Mouse (Mus musculus) frontal cortex, adult 2 months (tissue): ENCODE measurements around the gene Abhd12. TPM values are rescaled to one million over a fixed set of nuclear protein-coding genes. Genes with fewer than 3 reads are reported as not detected.
"Not testable (repeated sequence)": the region's sequence is repeated elsewhere in the genome, so short reads cannot be mapped to it uniquely, and the experiment has no call there.

Experiments used
- DNase-seq, 2 experiments: peaks; one replicate each; pipeline ENCODE4 v3.0.0; 2022; ENCODE audit warnings: low spot score in 1 of 2; ENCODE audit errors: extremely low spot score in 1 of 2
- polyA plus RNA-seq: library from polyadenylated mRNA; depleted of rRNA; stranded (reverse); fragments of >200 nt; gene quantifications from 2 replicates; pipeline ENCODE4 v1.2.3, GENCODE M21; 2012; rRNA removed

Gene Abhd12
- 286 and 297 TPM in 2 replicates for polyA plus RNA-seq

DNA sequence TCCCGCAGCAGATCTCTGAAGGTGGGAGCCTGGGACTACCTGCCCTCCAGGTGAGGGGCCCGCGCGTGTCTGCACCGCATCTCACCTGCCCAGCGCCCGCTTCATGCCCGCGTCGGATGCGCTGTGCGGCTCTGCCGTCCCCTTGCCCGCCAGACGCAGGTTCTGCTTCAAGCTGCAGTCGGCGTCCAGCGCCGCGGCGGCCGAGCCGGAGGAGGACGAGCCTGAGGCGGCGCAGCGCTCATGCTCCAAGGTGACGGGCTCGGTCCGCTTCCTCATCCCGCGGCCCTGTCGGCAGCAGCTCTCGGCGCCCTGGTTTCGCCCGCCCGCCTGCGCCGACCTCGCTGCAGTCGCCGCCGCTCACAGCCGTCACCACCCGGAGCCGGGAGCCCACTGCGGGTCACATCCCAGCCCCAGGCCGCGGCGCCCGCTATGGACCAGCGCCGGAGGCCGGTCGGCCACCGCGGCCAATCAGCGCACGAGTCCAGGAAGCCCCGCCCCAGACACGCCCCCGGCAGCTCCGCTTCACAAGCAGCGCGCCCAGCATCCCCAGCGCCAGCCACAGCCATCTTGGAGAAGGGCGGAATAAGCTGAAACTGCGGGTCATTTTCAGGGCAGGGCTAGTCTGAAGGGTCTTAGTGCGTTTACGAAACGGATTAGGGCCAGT is at the start of gene Abhd12:
Abhd12 (minus strand) TSS at position 470 of the 664 bp plus-strand sequence.
- peak; percentile 90 to 97 for DNase-seq

DNA sequence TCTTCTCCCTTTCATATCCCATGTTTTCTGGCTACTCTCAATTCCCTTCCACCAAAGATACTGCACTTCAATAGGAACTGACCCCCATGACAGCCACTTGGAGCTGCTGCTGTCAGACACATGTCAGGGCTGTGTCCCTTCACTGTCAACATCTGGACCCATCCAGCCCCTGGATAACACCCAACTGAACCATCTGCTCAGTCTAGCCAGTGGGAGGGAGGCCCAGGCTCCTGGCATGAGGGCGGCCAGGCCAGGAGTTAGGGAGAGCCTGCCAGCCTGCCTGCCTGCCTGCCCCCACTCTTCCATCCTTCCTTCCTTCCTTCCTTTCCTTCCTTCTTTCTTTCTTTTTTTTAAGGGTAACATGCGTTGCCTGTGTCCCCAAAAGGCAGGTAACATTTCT is 46.7 kb upstream of the Abhd12 start:
- DNase-seq: no peak

GRCm38 (mm10) chr2:150950056-150950455 is 45.5 kb upstream of the Abhd12 start:
- DNase-seq: no peak

- DNase-seq: no peak
These were observed 45.1 kb upstream of the Abhd12 start for GRCm38 (mm10) chr2:150949652-150950051.

DNA sequence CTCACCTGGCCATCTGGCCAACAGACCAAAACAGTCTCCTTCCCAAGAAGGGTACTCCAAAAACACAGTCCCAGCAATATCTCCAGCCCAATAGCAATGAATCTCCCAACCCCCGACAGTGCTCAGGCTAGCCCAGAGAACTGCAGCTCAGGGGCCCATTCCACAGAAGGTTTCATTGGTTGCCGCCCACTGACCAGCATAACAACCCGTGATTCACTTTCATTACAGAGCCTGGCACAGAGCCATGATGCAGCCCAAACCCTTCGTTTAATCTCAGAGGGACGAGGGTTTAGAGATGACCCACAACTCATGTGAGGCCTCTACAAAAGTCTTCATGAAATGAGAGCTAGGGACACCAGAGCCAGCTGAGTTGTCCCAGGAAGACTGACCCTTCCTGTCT is 44.2 kb upstream of the Abhd12 start:
- no peak for DNase-seq

DNA sequence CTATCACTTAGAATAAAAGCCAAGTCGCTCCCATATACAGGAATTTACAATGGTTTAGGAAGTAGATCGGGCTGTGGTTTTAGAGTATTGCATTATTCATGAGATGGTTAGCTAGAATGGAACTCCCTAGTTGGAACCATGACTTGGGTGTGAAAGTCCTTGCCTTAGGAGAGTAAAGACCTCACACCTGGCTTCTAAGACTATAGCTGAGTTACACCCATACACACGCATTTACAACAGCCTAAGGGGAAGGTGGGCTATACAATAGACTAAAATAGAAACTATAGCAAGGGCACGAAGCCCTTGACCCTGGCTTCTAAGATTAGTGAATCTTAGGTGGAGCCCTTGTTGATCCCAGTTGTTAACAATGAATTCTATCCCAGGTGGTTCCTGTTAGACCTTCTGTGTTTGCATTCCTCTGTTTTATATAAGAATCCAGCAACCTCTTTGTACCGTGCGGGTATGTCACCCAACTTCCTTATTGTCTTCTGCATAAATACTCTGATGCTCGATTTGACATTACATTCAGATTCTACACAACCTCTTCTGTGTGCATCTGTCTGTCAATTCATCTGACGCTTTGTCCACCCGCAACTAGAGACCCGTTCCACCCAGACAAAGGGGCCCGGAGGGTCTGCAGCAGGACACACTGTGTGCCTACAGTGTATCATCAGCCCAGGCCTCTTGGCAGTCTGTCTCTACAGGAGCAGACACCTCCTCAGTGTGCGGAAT is 43.5 kb upstream of the Abhd12 start:
- not testable (repeated sequence) for DNase-seq

GRCm38 (mm10) chr2:150947341-150947740 is 42.8 kb upstream of the Abhd12 start:
- not testable (repeated sequence) for DNase-seq

GRCm38 (mm10) chr2:150944017-150944416 is 39.5 kb upstream of the Abhd12 start:
- DNase-seq: no peak

- no peak for DNase-seq
These were observed 30.1 kb upstream of the Abhd12 start for GRCm38 (mm10) chr2:150934659-150935058.

DNA sequence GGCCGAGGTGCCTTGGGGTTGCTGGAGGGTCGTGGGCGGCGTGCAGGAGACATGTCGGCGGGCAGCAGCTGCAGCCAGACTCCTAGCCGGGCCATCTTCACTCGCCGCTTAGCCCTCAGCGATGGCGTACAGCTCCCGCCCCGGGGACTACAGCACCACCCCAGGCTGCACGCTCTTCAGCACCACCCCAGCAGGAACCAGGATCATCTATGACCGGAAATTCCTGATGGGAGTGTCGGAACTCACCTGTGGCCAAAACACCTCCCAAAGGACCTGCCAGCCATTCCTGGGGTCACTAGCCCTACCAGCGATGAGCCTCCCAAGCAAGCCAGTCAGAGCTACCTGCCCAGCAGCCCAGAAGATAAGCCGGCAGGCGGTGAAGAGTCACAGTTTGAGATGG is 28.9 kb upstream of the Abhd12 start:
- no peak for DNase-seq

DNA sequence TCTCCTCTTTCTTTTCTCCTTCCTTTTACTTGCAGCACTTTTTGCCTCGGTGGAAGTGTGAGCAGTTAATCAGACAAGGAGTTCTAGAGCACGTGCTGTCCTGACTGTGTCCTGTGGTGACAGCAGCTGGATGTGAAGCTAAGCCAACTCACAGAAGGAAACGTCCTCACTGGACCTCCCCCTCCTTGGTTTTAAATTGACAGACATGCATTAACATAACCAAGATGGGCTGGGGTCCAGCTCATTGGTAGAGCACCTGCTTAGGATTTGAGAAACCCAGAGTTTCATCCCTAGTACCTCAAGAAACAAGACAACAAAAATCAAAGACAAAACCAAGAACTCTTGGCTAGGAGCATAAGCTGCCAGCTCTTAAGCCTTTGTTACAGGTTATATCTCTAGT is 26.3 kb upstream of the Abhd12 start:
- no peak for DNase-seq

DNA sequence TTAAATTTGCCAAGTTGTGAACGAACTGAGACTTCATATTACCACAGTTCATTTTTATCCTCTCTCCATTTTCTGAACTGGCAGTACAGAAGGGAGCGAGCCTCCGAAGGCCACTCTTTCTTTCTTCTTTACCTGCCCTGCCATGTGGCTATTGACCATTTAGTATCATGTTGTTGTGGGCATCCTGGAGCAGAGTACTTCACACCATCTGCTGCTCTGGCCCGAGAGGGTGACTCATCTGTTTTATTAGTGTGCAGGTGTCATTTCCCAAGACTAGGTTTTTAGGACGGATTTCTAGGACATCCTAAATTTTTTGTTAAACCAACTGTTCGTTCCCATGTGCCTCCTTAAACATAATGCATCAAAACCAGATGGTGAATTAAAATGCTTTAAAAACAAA is 24.6 kb upstream of the Abhd12 start:
- DNase-seq: no peak

DNA sequence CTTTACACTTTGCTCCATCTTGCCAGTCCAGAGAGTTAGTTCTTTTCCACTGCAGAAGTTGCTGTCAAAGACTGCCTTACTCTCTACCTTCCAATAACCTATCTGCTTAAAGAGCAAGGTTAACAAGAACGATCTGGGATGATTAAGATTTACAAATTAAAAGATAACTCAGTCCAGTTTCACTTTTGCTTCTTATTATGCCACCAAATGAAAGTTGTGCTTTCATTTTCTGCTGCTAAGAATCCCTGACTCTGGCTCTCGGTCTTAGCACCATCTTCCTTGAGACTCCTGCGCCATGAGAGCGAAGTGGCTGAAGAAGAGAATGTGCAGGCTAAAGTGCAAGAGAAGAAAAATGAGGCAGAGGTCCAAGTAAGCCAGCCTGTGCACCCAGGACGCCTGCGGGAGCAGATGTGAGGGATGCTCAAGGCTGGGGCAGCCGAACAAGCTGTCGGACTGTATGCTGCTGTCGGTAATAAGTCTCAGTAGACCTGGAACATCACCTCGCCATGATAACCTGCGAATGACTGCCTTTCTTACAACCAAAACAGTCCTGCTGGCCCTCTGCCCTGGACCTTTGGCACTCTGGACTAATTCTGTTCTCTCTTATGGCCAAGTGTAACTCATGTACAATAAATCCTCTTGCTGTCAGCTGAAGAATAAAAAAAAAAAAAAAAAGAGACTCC is 22.6 kb upstream of the Abhd12 start:
- DNase-seq: no peak

DNA sequence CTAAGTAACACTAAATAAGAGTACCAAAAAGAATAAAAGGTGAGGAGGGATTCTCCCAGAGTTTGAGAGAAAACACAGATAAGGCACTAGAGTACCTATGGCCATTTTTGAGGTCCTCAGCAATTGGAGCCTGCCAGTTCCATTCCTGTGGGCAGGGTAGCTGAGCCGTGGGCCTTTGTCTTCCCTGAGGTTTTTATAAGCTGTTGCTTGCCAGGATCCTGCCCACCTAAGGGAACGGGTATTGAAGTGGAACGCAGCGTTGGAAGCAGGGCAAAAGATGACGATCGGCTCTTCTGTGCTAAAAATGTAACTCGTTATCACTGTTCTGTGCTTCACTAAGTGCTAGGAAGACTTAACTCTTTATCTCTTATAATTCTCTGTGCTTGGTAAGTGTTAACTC is 19.0 kb upstream of the Abhd12 start:
- DNase-seq: no peak

DNA sequence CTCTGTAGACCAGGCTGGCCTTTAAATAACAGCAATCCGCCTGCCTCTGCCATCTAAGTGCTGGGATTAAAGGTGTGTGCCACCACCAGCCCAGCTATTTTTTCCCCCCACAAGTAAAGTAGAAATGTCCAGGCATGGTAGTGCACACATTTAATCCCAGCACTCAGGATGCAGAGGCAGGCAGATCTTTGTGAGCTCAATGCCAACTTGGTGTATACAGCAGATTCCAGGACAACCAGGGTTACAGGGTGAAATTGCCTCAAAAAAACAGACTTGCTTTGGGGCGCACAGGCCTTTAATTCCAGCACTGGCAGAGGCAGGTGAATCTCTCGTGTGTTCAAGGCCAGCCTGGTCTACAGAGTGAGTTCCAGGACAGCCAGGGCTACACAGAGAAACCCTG is 18.5 kb upstream of the Abhd12 start:
- no peak for DNase-seq

DNA sequence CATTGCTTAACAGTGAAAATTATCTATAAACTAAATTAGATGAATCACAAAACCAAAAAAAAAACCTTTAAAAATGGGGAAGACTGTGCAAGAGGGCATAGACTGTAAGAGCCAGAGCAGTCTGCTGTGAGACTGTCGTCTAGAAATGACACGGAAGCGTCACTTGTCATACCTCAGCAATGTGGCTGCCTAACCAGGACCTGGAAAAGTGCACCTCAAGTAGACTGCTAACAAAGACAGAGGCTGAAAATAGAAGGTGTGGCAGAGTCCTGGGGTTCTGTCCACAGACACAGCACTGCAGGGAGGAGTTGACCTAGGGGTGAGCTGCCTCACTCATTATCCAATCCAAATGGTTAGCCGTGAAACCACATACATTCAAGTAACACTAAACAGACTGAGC is 17.6 kb upstream of the Abhd12 start:
- no peak for DNase-seq

GRCm38 (mm10) chr2:150921697-150922096 is 17.2 kb upstream of the Abhd12 start:
- no peak for DNase-seq

GRCm38 (mm10) chr2:150920543-150920942 is 16.0 kb upstream of the Abhd12 start:
- no peak for DNase-seq

GRCm38 (mm10) chr2:150918720-150919119 is 14.2 kb upstream of the Abhd12 start:
- DNase-seq: no peak

GRCm38 (mm10) chr2:150915786-150916185 is 11.2 kb upstream of the Abhd12 start:
- no peak for DNase-seq

- no peak for DNase-seq
These were observed 10.4 kb upstream of the Abhd12 start for GRCm38 (mm10) chr2:150914781-150915515.
